Mouse (Mus musculus) gastrocnemius, adult 2 months (tissue): ENCODE data around the gene Ppp1r14d. TPM values are rescaled to one million over a fixed set of nuclear protein-coding genes. Genes with fewer than 3 reads are reported as not detected.

Experiments used
- DNase-seq: peaks from one replicate; pipeline ENCODE4 v3.0.0; 2022
- H3K27ac ChIP-seq: fragments of 200-600 bp; 2 replicates; pipeline ENCODE4 v1.8.1; 2022; ENCODE audit warnings: mild to moderate bottlenecking
- H3K4me3 ChIP-seq: fragments of 200-600 bp; 2 replicates; pipeline ENCODE4 v1.8.1; 2022; ENCODE audit warnings: mild to moderate bottlenecking, moderate library complexity
- CTCF ChIP-seq: fragments of 200-600 bp; IDR thresholded peaks from 2 replicates; pipeline ENCODE4 v1.8.1; 2022; ENCODE audit warnings: antibody characterized with exemption, mild to moderate bottlenecking, moderate library complexity
- intact Hi-C: fragments of 180-260 bp; cut with DNase I; formaldehyde crosslinking; loops from one replicate; pipeline ENCODE4 v1.15.1; 2025
- total RNA-seq, 2 experiments: library from RNA; stranded (reverse); gene quantifications; 2 replicates each; pipeline ENCODE4 v1.2.3; 2021

Gene Ppp1r14d
- total RNA-seq, 2 experiments from 2014 or later: not detected

GRCm38 (mm10) chr2:119250377-119250776 lies 20.7 kb upstream of the Ppp1r14d start:
- intact Hi-C loops: loop anchor here (5.0 kb wide), 1 partner anchor 182 kb away; no protein-coding TSS in a partner anchor
- Histone ChIP-seq H3K4me3 (no peak overlapping the region), H3K27ac (no peak overlapping the region)
- no peak for TF ChIP-seq CTCF
- DNase-seq: no peak

- intact Hi-C loops: loop anchor here (5.0 kb wide), 1 partner anchor 183 kb away; no protein-coding TSS in a partner anchor
- Histone ChIP-seq H3K27ac (no peak overlapping the region), H3K4me3 (no peak overlapping the region)
- no peak for TF ChIP-seq CTCF
- no peak for DNase-seq
These were observed 19.9 kb upstream of the Ppp1r14d start for GRCm38 (mm10) chr2:119249592-119250061.

GRCm38 (mm10) chr2:119247904-119248303 lies 18.2 kb upstream of the Ppp1r14d start:
- TF ChIP-seq CTCF: no peak
- intact Hi-C loops: no loop called here
- no peak for DNase-seq
- H3K4me3 ChIP-seq: no peak overlapping the region
- no peak overlapping the region for H3K27ac ChIP-seq

- DNase-seq: no peak
- Histone ChIP-seq H3K27ac (no peak overlapping the region), H3K4me3 (no peak overlapping the region)
- intact Hi-C loops: no loop called here
- no peak for TF ChIP-seq CTCF
These were observed 15.5 kb upstream of the Ppp1r14d start for GRCm38 (mm10) chr2:119245246-119245645.

- no peak for TF ChIP-seq CTCF
- no peak for DNase-seq
- Histone ChIP-seq H3K4me3 (no peak overlapping the region), H3K27ac (no peak overlapping the region)
- intact Hi-C loops: no loop called here
These were observed 12.8 kb upstream of the Ppp1r14d start for GRCm38 (mm10) chr2:119242548-119242947.

GRCm38 (mm10) chr2:119240819-119241186 lies 11.1 kb upstream of the Ppp1r14d start:
- Histone ChIP-seq H3K4me3 (no peak overlapping the region), H3K27ac (no peak overlapping the region)
- no peak for DNase-seq
- TF ChIP-seq CTCF: no peak
- intact Hi-C loops: no loop called here

- DNase-seq: no peak
- H3K27ac ChIP-seq: no peak overlapping the region
- TF ChIP-seq CTCF: no peak
- H3K4me3 ChIP-seq: no peak overlapping the region
- intact Hi-C loops: no loop called here
These were observed 10.5 kb upstream of the Ppp1r14d start for GRCm38 (mm10) chr2:119240075-119240818.

- Histone ChIP-seq H3K4me3 (no peak overlapping the region), H3K27ac (no peak overlapping the region)
- intact Hi-C loops: no loop called here
- TF ChIP-seq CTCF: no peak
- no peak for DNase-seq
These were observed 9.0 kb upstream of the Ppp1r14d start for GRCm38 (mm10) chr2:119238671-119239070.

GRCm38 (mm10) chr2:119237871-119238220 lies 8.1 kb upstream of the Ppp1r14d start:
- no peak for TF ChIP-seq CTCF
- DNase-seq: no peak
- peak overlapping the region; percentile 67 for H3K4me3 ChIP-seq
- no peak overlapping the region for H3K27ac ChIP-seq
- intact Hi-C loops: no loop called here

GRCm38 (mm10) chr2:119237210-119237870 lies 7.6 kb upstream of the Ppp1r14d start, which contains the start of gene Spint1:
Gene Spint1, plus strand, starts transcription at chr2:119237362.
- no peak for DNase-seq
- Histone ChIP-seq H3K27ac (no peak within 1 kb of the TSS), H3K4me3 (peak within 1 kb of the TSS; percentile 67)
- intact Hi-C loops: no loop called here
- no peak for TF ChIP-seq CTCF

GRCm38 (mm10) chr2:119236682-119237209 lies 7.0 kb upstream of the Ppp1r14d start:
- intact Hi-C loops: no loop called here
- Histone ChIP-seq H3K4me3 (peak overlapping the region; percentile 67), H3K27ac (no peak overlapping the region)
- no peak for TF ChIP-seq CTCF
- DNase-seq: no peak

GRCm38 (mm10) chr2:119209176-119209507 lies 20.6 kb downstream of the Ppp1r14d start:
- intact Hi-C loops: no loop called here
- no peak for DNase-seq
- TF ChIP-seq CTCF: no peak
- H3K4me3 ChIP-seq: peak overlapping the region; percentile 76
- peak overlapping the region; percentile 94 for H3K27ac ChIP-seq

GRCm38 (mm10) chr2:119208344-119209175 lies 21.1 kb downstream of the Ppp1r14d start, which contains the start of the genes Zfyve19 and Dnajc17:
Gene Zfyve19, plus strand, starts transcription at chr2:119208617.
Gene Dnajc17, minus strand, starts transcription at chr2:119208795.
- TF ChIP-seq CTCF: no peak
- peak; percentile 97 for DNase-seq
- peak within 1 kb of the TSS; percentile 94 for H3K27ac ChIP-seq
- peak within 1 kb of the TSS; percentile 76 for H3K4me3 ChIP-seq
- intact Hi-C loops: no loop called here
